Mouse (Mus musculus) liver, embryonic 16.5 days (tissue): ENCODE results near the gene Olfr1415. TPM values are rescaled to one million over a fixed set of nuclear protein-coding genes. Genes with fewer than 3 reads are reported as not detected.
A peak's percentile ranks its signal among the peaks of the same experiment; 100 is the strongest.

Source experiments
- ATAC-seq: fragments of 200-750 bp; cut with Nextera tagmentation; 2 replicates; pipeline ENCODE4 v1.8.0; 2017; ENCODE audit warnings: low read depth, mild to moderate bottlenecking, moderate number of reproducible peaks, moderate library complexity
- H3K27ac ChIP-seq: fragments of 300-500 bp; sonication (generic); 2 replicates; pipeline ENCODE4 v1.5.1; 2014; ENCODE audit warnings: mild to moderate bottlenecking, low read length
- H3K27me3 ChIP-seq: fragments of 300-500 bp; sonication (generic); 2 replicates; pipeline ENCODE4 v1.6.1; 2014; ENCODE audit warnings: low read depth, low read length, mixed read lengths; ENCODE audit not compliant: control insufficient read depth, insufficient read depth
- H3K36me3 ChIP-seq: fragments of 300-500 bp; sonication (generic); 2 replicates; pipeline ENCODE4 v1.6.1; 2014; ENCODE audit warnings: mild to moderate bottlenecking; ENCODE audit not compliant: control insufficient read depth, insufficient read depth
- H3K4me1 ChIP-seq: fragments of 300-500 bp; sonication (generic); 2 replicates; pipeline ENCODE4 v1.6.1; 2014; ENCODE audit warnings: low read depth, low read length, mixed read lengths; ENCODE audit not compliant: control insufficient read depth
- H3K4me2 ChIP-seq: fragments of 300-500 bp; sonication (generic); 2 replicates; pipeline ENCODE4 v1.6.1; 2014; ENCODE audit warnings: low read depth, low read length, mixed read lengths
- H3K4me3 ChIP-seq: fragments of 300-500 bp; sonication (generic); 2 replicates; pipeline ENCODE4 v1.5.1; 2014; ENCODE audit warnings: low read depth, mild to moderate bottlenecking, low read length
- H3K9ac ChIP-seq: fragments of 300-500 bp; sonication (generic); 2 replicates; pipeline ENCODE4 v1.6.1; 2014; ENCODE audit warnings: low read depth, low read length
- H3K9me3 ChIP-seq: fragments of 300-500 bp; sonication (generic); replicated peaks from 2 replicates; pipeline ENCODE4 v1.6.1; 2016; ENCODE audit warnings: low read length; ENCODE audit not compliant: control insufficient read depth
- WGBS: fragments of 180-500 bp; shearing (Covaris S2); extraction: QIAGEN DNeasy Blood & Tissue Kit; methylation state at CpG from one replicate; pipeline ENCODE4 v1.1.7; 2014; ENCODE audit not compliant: insufficient replicate concordance; 5-methylcytosine and 5-hydroxymethylcytosine counted together
- polyA plus RNA-seq: library from polyadenylated mRNA; unstranded; fragments of >200 nt; fragmentation: Nextera tagmentation; extraction: Ambion mirVana; gene quantifications from 2 replicates; pipeline ENCODE4 v1.2.1, GENCODE M21; 2015

Olfr1415 gene
- polyA plus RNA-seq, 1 experiment from 2014 or later, result not detected

DNA sequence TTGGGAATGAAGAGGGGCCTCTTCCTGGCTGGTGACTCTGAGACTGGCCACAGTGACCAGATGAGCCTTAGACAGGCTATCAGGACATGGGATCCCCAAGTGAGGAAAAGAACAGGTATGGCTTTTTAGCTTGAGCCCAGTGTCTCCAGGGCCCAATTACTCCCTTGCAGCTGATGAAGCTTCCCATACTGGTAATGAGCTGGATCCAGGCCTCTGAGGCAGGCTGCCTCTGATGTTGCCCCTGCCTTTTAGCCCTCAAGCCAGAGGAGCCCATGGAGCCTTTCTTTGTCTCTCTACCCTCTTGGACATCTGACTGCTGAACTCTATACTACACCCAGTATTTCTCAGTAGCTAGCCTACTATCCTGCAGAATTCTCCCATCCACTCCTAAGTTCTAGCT is 10.9 kb downstream of the Olfr1415 start, which contains the start of gene Olfr1416:
Gene Olfr1416, minus strand, starts transcription at position 101 of the 400 bp plus-strand sequence.
- Histone ChIP-seq H3K9me3 (no peaks in the 10 kb centered on the region), H3K36me3 (no peaks in the 10 kb centered on the region), H3K4me2 (no peak within 1 kb of the TSS), H3K4me3 (no peak within 1 kb of the TSS), H3K27me3 (peaks cover 3% of the 10 kb centered on the region; the same call in 1 of the 2 replicates), H3K4me1 (no peaks in the 10 kb centered on the region), H3K27ac (no peak within 1 kb of the TSS), H3K9ac (no peak within 1 kb of the TSS)
- no peak for ATAC-seq

DNA sequence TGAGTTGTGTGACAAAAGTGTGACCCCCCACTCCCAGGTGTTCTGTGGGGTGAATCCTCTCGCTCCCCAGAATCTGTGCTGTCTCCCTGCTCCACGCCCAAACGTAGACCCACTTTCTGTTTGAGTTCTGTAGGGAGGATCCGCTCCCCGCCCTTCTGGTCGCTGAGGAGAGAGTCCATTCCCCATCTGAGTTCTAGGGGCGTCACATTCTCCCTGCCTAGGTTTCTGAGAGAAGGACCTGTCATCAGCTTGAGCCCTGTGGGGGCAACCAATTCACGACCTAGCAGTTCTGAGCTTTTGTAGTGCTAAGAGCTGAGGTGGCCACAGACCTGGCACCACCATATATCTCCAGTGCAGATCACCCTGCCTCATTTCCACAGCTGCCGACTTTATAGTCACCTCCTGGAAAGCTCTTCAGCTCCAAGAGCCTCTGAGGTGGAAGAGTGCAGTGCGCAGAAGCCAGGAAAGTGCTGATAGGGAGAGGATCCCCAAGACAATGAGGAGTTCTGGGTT is 21.8 kb downstream of the Olfr1415 start:
- Histone ChIP-seq H3K4me2 (peak overlapping the region; percentile 92), H3K27me3 (no peaks in the 10 kb centered on the region), H3K4me3 (peak overlapping the region; percentile 95), H3K36me3 (peaks cover 9% of the 10 kb centered on the region), H3K27ac (peak overlapping the region; percentile 64), H3K9ac (peak overlapping the region; percentile 93), H3K4me1 (peaks cover 9% of the 10 kb centered on the region), H3K9me3 (no peaks in the 10 kb centered on the region)
- WGBS, result 4% methylated on average over 10 of the region's 10 CpGs
- ATAC-seq, result peak; percentile 52

DNA sequence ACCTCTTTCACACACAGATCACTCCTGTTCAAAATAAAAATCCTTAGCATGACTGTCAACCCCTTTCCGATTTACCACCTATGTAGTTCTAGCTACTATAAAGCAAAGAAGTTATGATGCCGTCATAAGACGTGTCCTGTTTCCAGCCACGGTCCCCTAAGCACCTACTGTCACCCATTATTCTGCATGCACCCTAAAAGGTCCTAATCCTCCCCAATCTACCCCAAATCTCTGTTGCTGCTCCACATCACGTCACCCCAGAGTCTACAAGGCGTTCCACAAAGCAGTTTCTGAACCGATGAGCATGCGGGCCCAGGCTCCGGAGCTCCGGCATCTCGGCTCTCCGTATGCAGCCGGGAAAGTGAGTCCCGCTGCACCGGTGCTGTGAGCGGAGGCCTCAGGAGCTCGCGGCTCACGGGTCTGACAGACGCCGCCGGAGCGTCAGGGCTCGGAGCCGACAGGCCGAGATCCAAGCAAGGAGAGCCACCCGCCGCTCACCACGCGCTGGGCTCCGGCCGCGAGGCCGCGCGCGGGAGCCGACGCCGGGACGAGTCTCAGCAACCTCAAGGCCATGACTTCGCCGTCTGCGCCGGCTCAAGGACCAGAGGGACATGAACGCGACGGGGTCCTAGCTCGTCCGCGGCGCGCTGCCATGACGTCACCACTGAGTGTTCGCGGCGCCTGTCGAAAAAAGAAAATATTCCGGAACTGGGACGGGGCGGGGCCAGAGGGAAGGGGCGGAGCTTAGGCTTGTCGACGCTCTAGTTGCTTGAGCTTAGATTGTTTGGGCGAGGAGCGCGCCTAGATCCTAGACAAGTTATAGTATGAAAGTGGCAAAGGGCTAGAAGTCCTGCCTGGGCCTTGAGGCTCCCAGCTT is 22.5 kb downstream of the Olfr1415 start, which contains the start of gene Ndufa10:
Gene Ndufa10, minus strand, starts transcription at position 696 of the 877 bp plus-strand sequence.
- Histone ChIP-seq H3K36me3 (peaks cover 9% of the 10 kb centered on the region), H3K9ac (peak within 1 kb of the TSS; percentile 93), H3K4me3 (peak within 1 kb of the TSS; percentile 95), H3K4me2 (peak within 1 kb of the TSS; percentile 92), H3K4me1 (peaks cover 9% of the 10 kb centered on the region), H3K27ac (peak within 1 kb of the TSS; percentile 64), H3K27me3 (no peaks in the 10 kb centered on the region), H3K9me3 (no peaks in the 10 kb centered on the region)
- WGBS, result under 1% methylated on average over 67 of the region's 67 CpGs
- peak; percentile 90 for ATAC-seq

DNA sequence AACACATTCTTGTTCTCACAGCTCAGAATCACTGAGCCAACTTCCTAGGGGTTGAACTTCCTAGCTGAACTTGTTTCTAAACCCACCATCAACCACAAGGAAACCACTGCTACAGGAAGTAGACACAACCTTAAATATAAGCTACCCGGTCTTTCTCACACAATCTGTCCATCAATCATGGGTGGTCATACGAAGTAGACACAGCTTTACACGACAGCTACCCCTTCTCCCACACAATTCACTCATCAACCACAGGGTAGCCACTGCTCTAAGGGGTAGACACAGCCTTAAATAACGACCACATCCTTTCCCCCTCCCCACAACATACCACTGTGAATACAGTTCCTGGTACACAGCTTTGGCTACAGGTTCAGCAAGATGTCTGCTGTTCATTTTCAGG is 27.0 kb downstream of the Olfr1415 start:
- 32% methylated on average over 4 of the region's 4 CpGs for WGBS
- H3K9me3 ChIP-seq, result no peaks in the 10 kb centered on the region
- H3K27me3 ChIP-seq, result no peaks in the 10 kb centered on the region
- H3K36me3 ChIP-seq, result peaks cover 13% of the 10 kb centered on the region
- H3K4me1 ChIP-seq, result peaks cover 3% of the 10 kb centered on the region
- H3K27ac ChIP-seq, result no peak overlapping the region
- H3K4me2 ChIP-seq, result no peak overlapping the region
- no peak for ATAC-seq
- H3K9ac ChIP-seq, result no peak overlapping the region
- H3K4me3 ChIP-seq, result no peak overlapping the region

DNA sequence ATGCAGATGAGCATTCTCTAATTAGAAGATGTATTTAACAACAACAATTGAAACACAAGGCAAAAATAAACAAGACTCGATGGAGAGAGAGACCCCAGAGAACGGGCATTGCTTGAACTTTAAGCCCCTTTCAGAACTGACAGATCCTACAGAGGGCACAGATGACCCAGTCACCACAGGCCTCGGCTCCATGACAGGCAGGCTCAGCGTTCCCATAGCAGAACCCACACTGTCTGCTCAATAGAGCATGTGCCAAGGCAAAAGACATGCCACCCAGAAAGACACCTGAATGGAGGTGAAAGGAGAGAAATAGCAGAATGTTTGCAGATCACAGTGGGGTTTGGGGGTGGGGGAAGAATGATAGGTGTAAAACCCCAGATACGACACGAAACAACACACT is 37.5 kb downstream of the Olfr1415 start:
- WGBS, result 82% methylated on average over 6 of the region's 6 CpGs
- H3K4me1 ChIP-seq, result no peaks in the 10 kb centered on the region

DNA sequence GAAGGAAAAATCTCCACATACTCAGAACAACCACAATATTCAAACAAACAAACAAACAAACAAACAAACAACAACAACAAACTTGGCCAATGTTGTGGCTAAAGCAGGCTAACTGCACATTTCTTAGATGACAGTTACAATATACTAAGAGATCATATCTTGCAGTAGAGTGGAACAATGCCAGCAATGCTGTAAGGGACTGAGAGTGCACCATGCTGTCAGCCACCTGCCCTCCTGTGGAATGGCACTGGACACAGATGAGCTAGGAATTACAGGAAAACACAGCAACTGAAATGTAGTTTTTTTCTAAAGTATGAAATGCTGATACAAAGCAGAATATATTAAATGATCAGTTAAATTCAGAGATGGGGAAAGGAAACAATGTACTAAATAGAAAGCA is 38.1 kb downstream of the Olfr1415 start:
- H3K4me3 ChIP-seq, result no peak overlapping the region
- peaks cover 23% of the 10 kb centered on the region for H3K36me3 ChIP-seq
- no peak overlapping the region for H3K4me2 ChIP-seq
- H3K4me1 ChIP-seq, result no peaks in the 10 kb centered on the region
- ATAC-seq, result no peak
- no peak overlapping the region for H3K27ac ChIP-seq
- no peaks in the 10 kb centered on the region for H3K9me3 ChIP-seq
- no peak overlapping the region for H3K9ac ChIP-seq
- no peaks in the 10 kb centered on the region for H3K27me3 ChIP-seq

More for the DNA sequence above, 37.5 kb downstream of the Olfr1415 start:
- H3K27me3 ChIP-seq, result no peaks in the 10 kb centered on the region
- peaks cover 26% of the 10 kb centered on the region for H3K36me3 ChIP-seq
- H3K9me3 ChIP-seq, result no peaks in the 10 kb centered on the region
- no peak overlapping the region for H3K4me2 ChIP-seq
- H3K9ac ChIP-seq, result no peak overlapping the region
- H3K27ac ChIP-seq, result no peak overlapping the region
- no peak for ATAC-seq
- no peak overlapping the region for H3K4me3 ChIP-seq

DNA sequence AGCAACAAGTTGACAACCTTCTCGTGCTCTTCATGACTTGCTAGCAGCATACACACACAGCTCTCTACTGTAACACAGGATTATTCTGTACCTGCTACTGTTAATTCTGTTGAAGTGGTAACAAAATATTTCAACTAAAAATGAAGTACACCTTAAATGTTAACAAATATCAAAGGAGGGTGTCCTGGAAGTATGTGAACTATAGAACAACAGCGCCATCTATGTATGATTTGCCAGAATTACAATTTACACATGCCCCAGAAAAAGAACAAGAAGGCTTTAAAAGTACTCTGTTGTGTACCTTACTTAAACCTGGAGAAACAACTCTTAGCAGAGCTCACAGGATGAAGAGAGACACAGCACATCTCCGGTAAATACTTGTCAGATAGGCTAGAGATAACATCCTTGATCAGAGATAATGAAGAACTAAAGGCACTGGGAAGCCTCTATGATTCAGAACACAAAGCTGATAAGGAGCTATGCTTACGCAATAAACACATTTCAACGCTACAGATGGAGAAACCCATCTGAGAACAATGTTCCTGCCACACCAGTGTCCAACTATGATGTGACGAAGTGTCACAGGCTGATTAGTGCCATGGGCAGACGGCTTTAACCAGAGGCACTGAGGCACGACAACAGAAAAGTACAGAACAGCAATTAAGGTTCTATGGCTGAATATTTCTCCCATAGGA is 42.0 kb downstream of the Olfr1415 start:
- no peaks in the 10 kb centered on the region for H3K4me1 ChIP-seq
- H3K36me3 ChIP-seq, result peaks cover 26% of the 10 kb centered on the region
- ATAC-seq, result no peak
- H3K4me2 ChIP-seq, result no peak overlapping the region
- H3K27me3 ChIP-seq, result no peaks in the 10 kb centered on the region
- H3K4me3 ChIP-seq, result no peak overlapping the region
- H3K9me3 ChIP-seq, result no peaks in the 10 kb centered on the region
- no peak overlapping the region for H3K9ac ChIP-seq
- H3K27ac ChIP-seq, result no peak overlapping the region
- WGBS, result 59% methylated on average over 8 of the region's 8 CpGs

DNA sequence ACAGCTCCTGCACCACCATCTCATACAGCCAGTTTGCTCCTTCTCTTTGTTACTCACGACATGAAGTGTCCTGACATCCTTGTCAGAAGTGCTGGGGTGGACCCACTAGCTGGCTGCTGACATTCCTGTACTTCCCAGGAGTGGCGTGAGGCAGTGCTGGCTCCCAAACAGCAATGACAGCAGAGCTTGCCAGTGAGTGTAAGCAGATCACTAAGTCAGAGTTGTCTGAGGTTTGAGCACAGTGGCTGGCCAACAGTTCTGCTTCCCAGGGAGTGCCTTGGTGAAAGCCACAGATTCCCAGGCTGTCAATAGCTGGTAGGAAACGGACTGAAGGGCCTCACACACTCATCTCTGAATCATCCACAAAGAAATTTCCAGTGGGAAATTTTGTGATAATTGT is 47.6 kb downstream of the Olfr1415 start:
- Histone ChIP-seq H3K27me3 (no peaks in the 10 kb centered on the region), H3K4me3 (no peak overlapping the region), H3K9me3 (no peaks in the 10 kb centered on the region), H3K27ac (no peak overlapping the region), H3K4me1 (no peaks in the 10 kb centered on the region), H3K9ac (no peak overlapping the region), H3K36me3 (peaks cover 25% of the 10 kb centered on the region), H3K4me2 (no peak overlapping the region)
- ATAC-seq, result no peak
- 68% methylated on average over 3 of the region's 3 CpGs for WGBS
